Mouse (Mus musculus): ENCODE measurements around the gene Schip1. TPM values are rescaled to one million over a fixed set of nuclear protein-coding genes. Genes with fewer than 3 reads are reported as not detected.

Schip1 gene
- polyA plus RNA-seq, 1 experiment: 10.6 TPM

DNA sequence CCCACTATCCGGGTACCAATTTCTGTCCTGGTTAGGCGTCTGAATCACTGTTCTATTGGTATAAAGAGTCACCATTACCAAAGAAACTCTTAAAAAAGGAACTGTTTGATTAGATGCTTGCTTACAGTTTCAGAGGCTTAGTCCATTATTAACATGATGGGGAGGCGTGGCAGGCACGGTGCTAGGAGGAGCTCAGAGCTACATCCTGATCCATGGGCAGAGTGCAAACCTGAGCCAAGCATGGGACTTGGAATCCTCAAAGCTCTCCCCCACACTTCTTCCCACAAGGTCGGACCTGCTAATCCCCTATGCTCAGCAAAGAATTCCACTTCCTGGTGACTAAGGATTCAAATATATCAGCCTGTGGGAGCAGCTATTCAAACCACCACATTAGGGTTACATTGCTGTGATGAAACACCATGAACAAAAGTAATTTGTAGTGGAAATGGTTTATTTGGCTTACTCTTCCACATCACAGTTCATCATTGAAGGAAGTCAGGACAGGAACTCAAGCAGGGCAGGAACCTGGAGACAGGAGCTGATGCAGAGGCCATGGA lies 604.9 kb downstream of the Schip1 start:
- no peaks in the 10 kb centered on the region for H3K27me3 ChIP-seq (replicated peaks; ENCODE audit: control insufficient read depth, insufficient read depth, low read length)
- no peaks in the 10 kb centered on the region for H3K36me3 ChIP-seq (ENCODE audit: control insufficient read depth, insufficient read depth, low read length)
- H3K27ac ChIP-seq (ENCODE audit: insufficient read depth, low read depth, low read length): no peak overlapping the region
- no peak overlapping the region for H3K4me3 ChIP-seq (ENCODE audit: insufficient read depth, low read depth, low read length)
- WGBS: 68% methylated on average over 5 of the region's 5 CpGs
- DNase-seq: peak; percentile 61
- H3K4me1 ChIP-seq (ENCODE audit: control insufficient read depth, insufficient read depth, low read length): no peaks in the 10 kb centered on the region
- no peak for TF ChIP-seq CTCF (conservative IDR thresholded peaks at IDR 0.05; ENCODE audit: insufficient read depth, insufficient read length, low read depth, low read length)
- no peak for TF ChIP-seq POLR2A (IDR thresholded peaks at IDR 0.05; ENCODE audit: low read depth, low read length)

DNA sequence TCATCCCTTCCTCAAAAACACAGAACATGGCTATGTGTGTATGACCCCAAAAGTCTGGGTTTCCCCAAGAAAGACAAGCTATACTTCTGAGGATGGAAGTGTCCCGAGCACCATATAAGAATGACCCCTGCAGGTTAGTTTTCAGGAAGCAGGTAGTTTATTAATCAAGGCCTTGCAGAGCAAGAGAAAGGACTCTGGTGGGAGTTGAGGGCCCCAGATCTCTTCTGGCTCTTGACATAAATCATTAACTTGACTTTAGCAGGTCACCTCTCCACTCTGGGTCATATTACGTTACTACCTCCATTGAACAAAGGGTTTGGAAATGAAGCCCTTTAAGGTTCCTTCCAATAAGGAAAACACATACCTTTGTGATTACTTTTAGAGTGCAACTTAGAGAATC lies 610.1 kb downstream of the Schip1 start:
- Histone ChIP-seq H3K36me3 (ENCODE audit: control insufficient read depth, insufficient read depth, low read length) (no peaks in the 10 kb centered on the region), H3K4me3 (ENCODE audit: insufficient read depth, low read depth, low read length) (no peak overlapping the region), H3K4me1 (ENCODE audit: control insufficient read depth, insufficient read depth, low read length) (no peaks in the 10 kb centered on the region), H3K27me3 (replicated peaks; ENCODE audit: control insufficient read depth, insufficient read depth, low read length) (no peaks in the 10 kb centered on the region), H3K27ac (ENCODE audit: insufficient read depth, low read depth, low read length) (no peak overlapping the region)
- no peak for DNase-seq
- WGBS: 55% methylated on average over 2 of the region's 2 CpGs
- TF ChIP-seq POLR2A (IDR thresholded peaks at IDR 0.05; ENCODE audit: low read depth, low read length): no peak
- TF ChIP-seq CTCF (conservative IDR thresholded peaks at IDR 0.05; ENCODE audit: insufficient read depth, insufficient read length, low read depth, low read length): no peak

DNA sequence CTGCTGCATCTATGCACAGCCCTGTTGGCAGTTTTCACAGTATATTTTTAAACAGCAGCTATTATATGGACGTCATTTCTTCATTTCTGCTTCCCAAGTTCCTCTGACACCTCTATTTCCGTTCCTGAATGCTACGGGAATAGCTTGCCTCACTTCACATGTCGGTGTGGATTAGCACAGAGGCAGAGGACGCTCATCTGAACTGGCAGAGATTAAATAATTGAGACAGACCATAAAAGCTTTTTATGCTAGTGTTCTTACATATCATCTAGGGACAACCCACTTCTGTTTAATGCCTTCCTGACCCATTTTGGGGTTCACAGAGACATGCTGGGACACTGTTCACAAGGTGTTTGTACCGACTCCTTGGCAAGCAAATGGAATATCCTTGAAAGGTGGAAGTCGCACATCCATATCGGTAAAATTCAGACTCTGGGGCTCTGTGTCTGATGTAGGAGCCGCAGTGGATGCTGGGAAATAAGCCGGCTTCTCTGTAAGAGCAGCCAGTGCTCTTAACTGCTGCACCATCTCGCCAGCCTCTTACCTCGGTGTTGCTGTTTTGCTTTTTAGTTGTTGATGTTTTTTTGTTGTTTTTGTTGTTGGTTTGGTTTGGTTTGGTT lies 610.7 kb downstream of the Schip1 start:
- Histone ChIP-seq H3K4me1 (ENCODE audit: control insufficient read depth, insufficient read depth, low read length) (no peaks in the 10 kb centered on the region), H3K27ac (ENCODE audit: insufficient read depth, low read depth, low read length) (no peak overlapping the region), H3K4me3 (ENCODE audit: insufficient read depth, low read depth, low read length) (no peak overlapping the region), H3K36me3 (ENCODE audit: control insufficient read depth, insufficient read depth, low read length) (no peaks in the 10 kb centered on the region), H3K27me3 (replicated peaks; ENCODE audit: control insufficient read depth, insufficient read depth, low read length) (no peaks in the 10 kb centered on the region)
- no peak for TF ChIP-seq POLR2A (IDR thresholded peaks at IDR 0.05; ENCODE audit: low read depth, low read length)
- no peak for TF ChIP-seq CTCF (conservative IDR thresholded peaks at IDR 0.05; ENCODE audit: insufficient read depth, insufficient read length, low read depth, low read length)
- WGBS: 89% methylated on average over 12 of the region's 12 CpGs
- DNase-seq: no peak

Other genes with a start within 250 kb of the Schip1 start
- gene Iqcj, start 172.6 kb upstream of the Schip1 start, polyA plus RNA-seq (2012; rRNA removed): not detected in 2 replicates
- not detected in 2 replicates for gene Iqschfp, start 172.6 kb upstream of the Schip1 start, polyA plus RNA-seq (2012; rRNA removed)

Data from kidney, adult 2 months (tissue).